Mouse (Mus musculus): ENCODE data around the gene Olfr545.
A peak's percentile ranks its signal among the peaks of the same experiment; 100 is the strongest.

Gene Olfr545

GRCm38 (mm10) chr7:102478926-102479325, 20.4 kb downstream of the Olfr545 start:
- DNase-seq: no peak

- no peak for DNase-seq
Measured at GRCm38 (mm10) chr7:102478425-102478824, 20.9 kb downstream of the Olfr545 start.

DNA sequence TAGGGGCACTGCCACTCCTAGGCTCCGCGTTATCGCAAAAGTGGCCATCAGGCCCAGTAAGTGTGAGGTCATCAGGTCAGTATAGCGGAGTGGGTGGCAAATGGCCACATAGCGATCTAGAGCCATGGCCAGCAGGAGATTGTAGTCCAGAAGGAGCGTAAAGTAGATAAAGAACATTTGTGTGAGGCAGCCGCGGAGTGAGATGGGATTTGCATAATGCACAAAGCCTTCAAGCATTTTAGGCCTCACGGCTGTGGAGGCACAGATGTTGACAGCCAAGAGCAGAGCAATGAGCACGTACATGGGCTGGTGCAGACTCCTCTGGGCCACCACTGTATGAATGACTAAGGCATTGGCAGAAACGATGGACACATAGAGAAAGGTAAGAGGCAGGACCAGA, 22.0 kb downstream of the Olfr545 start:
- DNase-seq: no peak

DNA sequence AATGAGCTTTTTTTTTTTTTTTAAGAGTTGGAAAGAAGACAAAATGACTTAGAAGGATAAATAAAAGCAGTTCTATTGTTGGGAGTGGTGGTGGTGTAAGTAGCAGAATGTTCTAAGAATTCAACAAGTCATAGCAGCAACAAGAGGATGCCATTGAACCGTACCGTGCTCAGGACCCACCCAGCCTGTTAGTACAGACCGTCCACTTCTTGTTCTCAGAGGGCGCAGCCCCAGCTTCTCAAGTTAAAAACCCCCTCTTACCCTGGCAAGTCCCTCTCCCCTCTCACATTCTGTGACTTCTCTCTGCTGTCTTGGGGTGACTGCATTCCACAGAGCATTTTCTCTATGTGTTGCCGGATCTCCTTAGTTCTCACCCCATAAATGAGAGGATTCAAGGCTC, 22.8 kb downstream of the Olfr545 start:
- no peak for DNase-seq

GRCm38 (mm10) chr7:102472675-102473074, 26.7 kb downstream of the Olfr545 start:
- DNase-seq: no peak

- DNase-seq: no peak
Measured at GRCm38 (mm10) chr7:102467566-102467965, 31.8 kb downstream of the Olfr545 start.

DNA sequence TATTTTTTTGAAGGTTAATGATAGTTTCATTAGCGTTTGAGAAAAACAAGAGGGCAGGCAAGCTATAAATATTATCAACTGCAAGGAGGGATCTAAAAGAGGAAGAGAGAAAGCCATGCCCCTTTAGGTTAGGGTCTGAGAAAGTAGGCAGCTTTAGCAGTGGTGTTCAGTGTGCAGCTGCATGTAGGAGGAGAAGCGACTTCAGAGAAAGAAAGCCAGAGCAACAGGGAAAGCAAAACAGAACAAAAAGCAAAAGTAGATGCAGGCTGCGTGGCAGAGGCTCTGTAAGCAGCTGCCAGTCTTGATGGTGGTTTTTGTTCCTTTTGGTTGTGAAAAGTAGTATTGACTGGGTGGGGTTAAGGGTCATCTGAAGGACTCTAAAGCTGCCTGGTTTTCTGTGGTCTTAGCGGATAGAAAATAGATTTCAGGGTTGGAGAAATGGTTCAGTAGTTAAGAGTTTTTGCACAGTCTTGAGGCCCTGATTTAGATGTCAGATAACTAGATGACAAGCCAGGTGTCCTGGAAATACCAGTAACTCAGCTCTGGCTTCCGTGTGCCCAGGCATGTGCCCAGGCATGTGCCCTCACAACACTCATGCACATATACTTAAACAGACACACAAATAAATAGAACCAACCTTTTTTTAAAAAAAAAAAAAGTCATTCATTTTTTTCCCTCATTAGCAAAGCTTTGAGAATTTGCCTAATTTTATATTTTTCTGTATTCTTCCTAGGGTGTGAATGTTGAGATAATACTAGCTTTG, 40.6 kb downstream of the Olfr545 start:
- no peak for DNase-seq

GRCm38 (mm10) chr7:102446438-102446837, 52.9 kb downstream of the Olfr545 start:
- DNase-seq: no peak

DNA sequence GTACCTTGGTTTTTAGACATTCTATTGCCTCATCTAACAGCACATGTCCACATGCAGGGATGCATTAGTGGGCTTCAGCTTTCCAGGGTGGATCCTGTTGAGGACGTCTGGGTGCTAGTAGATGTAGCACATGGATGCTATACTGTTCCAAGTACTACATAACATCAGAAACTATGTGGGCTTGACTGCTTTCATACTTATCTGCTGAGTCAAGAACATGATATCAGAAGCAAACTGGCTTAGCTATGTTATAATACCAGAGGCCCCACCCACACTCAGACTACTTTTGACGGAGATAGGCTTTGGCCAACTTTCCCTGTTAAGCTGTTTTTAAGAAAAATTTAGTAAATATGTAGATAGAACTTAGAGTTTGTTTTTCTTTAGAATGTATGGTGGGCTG, 55.1 kb downstream of the Olfr545 start:
- DNase-seq: no peak

GRCm38 (mm10) chr7:102442432-102442831, 56.9 kb downstream of the Olfr545 start:
- DNase-seq: no peak

GRCm38 (mm10) chr7:102441657-102442391, 57.5 kb downstream of the Olfr545 start, which contains the start of gene Rrm1:
Gene Rrm1, plus strand, starts transcription at chr7:102441695.
- peak; percentile 93 to 97 for DNase-seq
